Mouse (Mus musculus): ENCODE results near the gene Cuedc1.
"Not testable (repeated sequence)": the region's sequence is repeated elsewhere in the genome, so short reads cannot be mapped to it uniquely, and the experiment has no call there.

Cuedc1 gene

DNA sequence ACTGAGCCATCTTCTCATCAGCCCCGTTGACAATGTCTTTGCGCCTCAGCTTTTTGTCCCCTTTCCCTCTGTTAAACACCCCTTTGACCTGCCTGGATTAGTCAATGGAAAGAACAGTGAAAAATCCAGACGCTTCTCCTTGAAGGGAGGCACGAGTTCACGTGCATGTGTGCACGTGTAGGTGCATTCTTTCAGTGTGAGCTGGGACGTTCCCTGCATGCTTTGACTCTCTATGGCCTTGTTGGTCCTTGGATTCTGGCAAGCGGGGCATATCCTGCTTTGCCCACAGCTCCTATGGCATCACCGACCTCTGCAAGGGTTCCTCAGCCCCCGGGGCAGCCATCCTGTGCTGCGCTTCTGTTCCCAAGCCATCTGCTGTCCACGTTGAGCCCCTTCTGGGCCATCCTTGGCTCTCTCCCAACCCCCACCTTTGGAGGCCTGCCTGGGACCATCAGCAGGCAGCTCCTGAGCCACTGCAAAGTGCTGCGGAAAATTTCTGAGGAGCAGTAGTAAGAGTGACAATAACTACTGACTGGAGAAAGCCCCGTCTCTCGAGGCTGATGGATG is 74.1 kb downstream of the Cuedc1 start:
- DNase-seq (ENCODE audit: low read depth, low spot score) = no peak

GRCm38 (mm10) chr11:88172601-88173325 is 74.9 kb downstream of the Cuedc1 start:
- DNase-seq (ENCODE audit: low read depth, low spot score) = peak; percentile 74

DNA sequence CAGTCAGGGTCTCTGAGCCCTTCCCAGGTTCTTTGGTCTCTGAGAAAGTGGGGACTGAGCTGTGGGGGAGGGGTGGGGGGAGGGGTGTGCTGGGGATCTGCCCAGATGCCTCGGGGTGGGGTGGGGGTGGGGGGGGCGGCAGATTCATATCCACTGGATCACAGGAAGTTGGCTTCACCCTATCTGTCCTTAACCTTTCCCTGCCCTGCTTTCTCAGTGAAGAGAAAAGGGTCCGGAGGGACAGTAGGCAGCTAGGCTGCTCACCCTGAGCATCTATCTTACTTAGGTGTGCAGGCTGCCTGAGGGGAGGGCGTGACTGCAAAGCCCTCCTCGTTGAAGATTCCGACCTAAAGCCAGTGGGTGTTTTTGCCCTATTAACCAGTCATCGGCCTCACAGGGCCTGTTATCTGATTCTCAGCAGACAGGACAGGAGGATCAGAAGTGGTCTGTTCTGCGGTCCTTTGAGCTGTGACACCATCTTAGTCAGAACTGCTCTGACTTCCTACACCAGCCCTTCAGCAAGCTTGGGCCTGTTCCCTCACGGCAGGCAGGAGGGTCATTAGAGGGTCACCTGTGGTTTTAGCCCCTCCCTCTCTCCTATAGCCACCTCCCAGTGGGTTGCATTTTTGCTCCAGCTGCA is 75.6 kb downstream of the Cuedc1 start:
- DNase-seq (ENCODE audit: low read depth, low spot score) = no peak

DNA sequence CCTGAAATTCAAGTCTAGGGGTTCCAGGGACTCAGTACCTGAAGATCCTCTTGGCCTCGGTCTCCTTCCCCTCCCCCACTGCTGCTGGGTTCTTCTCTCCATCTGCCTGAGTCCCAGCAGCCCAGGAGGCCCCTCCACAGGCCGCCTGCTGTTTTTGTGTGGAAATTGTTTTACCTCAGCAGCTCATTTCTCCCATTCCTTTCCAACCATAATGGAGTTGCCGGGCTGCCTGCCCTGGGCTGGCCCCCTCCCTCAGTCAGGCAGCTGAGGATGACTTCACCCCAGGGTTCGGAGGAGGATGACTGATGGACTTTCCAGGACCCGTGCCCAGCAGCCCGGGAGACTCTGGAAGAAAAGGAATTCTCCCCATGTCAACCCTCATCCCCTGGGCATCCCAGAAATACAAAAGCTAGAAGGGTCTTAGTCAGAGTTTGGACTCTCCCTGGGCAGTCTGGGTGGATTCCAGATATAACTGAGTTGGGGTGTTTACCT is 82.7 kb downstream of the Cuedc1 start:
- no peak for DNase-seq (ENCODE audit: low read depth, low spot score)

- peak; percentile 90 for DNase-seq (ENCODE audit: low read depth, low spot score)
Measured at GRCm38 (mm10) chr11:88180959-88181619, 83.2 kb downstream of the Cuedc1 start.

GRCm38 (mm10) chr11:88184632-88185180 is 86.8 kb downstream of the Cuedc1 start:
- no peak for DNase-seq (ENCODE audit: low read depth, low spot score)

DNA sequence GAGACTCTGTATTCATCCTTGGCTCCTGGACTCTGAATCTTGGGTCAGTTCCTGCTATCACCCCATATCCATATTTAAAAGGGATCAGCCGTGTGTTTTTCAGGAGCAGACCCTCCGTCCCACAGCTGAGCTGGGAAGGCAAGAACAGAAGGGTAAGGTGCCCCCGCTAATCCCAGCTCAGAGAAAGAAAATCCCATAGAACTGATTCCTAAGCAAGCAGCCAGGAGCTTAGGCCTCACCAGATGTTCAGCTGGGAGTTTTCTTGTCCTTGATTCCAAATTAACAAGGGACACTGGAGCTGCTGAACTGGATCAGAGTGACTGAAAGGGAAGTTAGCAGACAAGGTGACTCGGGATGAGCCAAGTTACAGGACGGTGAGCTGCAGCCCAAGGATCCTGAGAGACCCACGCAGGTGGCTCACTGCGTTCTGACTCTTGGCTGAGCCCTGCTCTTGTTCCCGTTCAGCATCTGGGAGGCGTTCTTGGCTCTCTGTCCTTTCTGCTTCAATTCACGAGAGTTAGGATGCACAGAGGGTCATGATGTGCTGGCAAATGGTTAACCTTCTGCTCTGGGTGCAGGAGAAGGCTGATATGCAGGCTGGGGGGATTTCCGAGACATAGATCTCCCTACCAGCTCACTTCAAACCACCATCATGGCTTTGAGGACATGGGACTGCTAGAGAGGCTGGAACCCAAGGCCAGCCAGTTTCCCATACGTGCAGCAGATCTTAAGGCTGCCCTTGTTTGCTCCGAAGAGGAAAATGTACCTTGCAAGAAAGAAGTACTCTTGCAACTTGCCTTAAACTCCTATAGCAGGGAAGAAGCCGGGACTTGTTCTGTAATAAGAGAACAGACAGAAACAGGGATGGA is 88.5 kb downstream of the Cuedc1 start:
- DNase-seq (ENCODE audit: low read depth, low spot score) = no peak

DNA sequence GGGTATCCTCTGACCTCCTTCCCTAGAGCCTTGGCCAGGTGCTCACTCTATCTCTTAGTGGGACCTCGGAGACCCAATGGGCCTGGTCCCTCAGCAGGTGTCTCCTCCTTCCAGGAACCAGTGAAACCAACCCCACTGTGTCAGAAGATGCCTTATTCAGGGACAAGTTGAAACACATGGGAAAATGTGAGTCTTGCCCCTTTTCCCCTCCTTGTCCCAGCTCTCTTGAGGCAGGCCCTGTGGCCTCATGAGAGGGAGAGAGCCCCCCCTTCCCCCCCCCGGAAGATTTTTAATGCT is 89.0 kb downstream of the Cuedc1 start:
- no peak for DNase-seq (ENCODE audit: low read depth, low spot score)

- peak; percentile 83 for DNase-seq (ENCODE audit: low read depth, low spot score)
Measured at GRCm38 (mm10) chr11:88187417-88188133, 89.7 kb downstream of the Cuedc1 start.

- no peak for DNase-seq (ENCODE audit: low read depth, low spot score)
Measured at GRCm38 (mm10) chr11:88188216-88188615, 90.4 kb downstream of the Cuedc1 start.

- DNase-seq (ENCODE audit: low read depth, low spot score) = no peak
Measured at GRCm38 (mm10) chr11:88188635-88189034, 90.8 kb downstream of the Cuedc1 start.

GRCm38 (mm10) chr11:88192595-88192994 is 94.7 kb downstream of the Cuedc1 start:
- DNase-seq (ENCODE audit: low read depth, low spot score) = no peak

DNA sequence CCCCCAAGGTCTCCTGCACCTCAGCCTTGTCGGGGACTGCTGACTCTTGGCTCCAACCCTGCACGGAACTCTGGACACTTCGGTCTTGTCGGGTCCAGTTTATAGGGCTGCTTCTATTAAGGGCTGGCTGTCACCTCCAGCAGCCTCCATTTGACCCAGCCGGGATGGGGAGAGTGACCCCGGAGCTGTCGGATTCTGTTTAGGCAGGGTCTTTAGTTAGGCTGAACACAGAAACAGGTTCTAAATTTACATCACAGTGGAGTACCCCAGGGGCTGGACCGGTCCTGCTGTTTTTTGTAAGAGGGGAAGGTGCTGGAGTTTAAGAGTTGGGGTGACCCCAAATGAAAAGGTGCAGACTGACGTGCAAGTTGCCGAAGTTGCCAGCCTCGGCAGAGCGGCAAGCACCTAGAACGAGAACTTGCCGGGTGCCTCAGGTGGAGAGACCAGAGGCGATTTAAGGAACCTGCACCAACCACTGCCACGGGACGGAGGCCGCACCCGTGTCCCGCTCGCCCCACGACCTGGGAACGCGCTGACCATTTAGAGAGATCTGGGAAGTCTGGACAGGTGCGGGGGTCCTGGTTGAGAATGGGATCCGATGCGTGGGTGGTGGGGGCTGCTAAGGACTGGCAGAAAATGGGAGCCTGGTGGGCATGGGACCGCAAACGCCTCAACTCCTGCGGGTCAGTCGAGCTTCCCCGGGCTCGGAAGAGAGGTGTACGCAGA is 95.4 kb downstream of the Cuedc1 start:
- no peak for DNase-seq (ENCODE audit: low read depth, low spot score)

- no peak for DNase-seq (ENCODE audit: low read depth, low spot score)
Measured at GRCm38 (mm10) chr11:88193824-88194696, 96.2 kb downstream of the Cuedc1 start.

- DNase-seq (ENCODE audit: low read depth, low spot score) = not testable (repeated sequence)
Measured at GRCm38 (mm10) chr11:88195699-88196098, 97.8 kb downstream of the Cuedc1 start.

DNA sequence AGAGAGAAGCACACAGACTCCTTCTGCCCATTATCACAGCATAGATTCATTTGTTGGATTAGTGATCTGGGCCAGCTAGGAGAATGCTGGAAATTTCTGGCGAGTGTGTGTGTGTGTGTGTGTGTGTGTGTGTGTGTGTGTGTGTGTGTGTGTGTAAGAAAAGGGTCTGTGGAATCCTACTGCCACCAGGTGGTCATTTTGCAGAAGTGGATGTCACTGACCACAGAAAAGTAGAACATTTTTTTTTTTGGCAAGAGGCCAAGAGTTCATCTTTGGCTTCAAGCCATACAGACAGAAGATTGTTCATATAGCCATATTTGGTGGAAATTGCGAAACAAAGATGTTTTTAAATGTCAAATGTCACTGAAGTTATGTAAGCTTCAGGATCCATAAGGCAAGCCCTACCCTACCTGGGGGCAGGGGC is 99.3 kb downstream of the Cuedc1 start:
- peak; percentile 59 for DNase-seq (ENCODE audit: low read depth, low spot score)

- DNase-seq (ENCODE audit: low read depth, low spot score) = no peak
Measured at GRCm38 (mm10) chr11:88198223-88198622, 100.4 kb downstream of the Cuedc1 start.

DNA sequence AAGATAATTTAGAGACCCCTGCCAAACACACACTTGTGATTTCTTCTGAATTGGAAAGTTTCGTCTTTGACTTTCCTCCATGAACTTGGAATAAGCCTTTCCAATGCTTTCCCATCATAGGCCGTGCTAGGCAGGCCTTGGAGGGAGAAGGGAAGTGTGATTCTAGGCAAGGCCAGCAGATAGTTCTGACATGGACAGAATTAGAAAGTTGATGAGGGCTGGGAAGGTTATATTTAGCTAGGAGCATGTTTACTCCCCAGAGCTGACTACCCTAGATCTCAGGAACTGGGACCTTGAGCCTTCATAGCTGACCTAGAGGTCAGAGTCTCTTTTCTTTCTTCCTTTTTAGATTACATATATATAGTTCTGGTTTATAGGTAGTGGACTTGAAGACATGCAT is 103.3 kb downstream of the Cuedc1 start:
- DNase-seq (ENCODE audit: low read depth, low spot score) = no peak

DNA sequence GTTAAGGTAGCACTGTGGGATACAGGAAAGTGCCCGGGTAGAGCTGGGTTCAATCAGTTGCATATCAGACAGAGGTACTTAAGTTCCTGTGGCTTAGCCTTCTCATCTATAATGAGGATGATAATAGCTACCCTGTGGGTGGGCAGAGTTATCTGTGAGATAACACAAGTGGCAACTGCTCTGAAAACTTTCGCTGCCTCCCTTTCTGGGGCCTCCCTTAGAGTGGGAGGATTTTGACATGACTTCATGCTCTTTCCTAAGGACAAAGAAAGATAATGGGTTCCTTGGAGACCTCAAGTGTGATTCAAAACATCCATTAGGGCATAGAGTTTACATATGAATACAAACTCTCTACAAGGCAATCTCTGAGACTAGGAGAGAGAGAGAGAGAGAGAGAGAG is 104.2 kb downstream of the Cuedc1 start:
- no peak for DNase-seq (ENCODE audit: low read depth, low spot score)
